Mouse (Mus musculus) brain, embryonic 18.5 days (tissue): Measurements from ENCODE around the gene Ppard.

ENCODE experiments used
- DNase-seq: peaks from one replicate; pipeline ENCODE4 v3.0.0-alpha.2; 2012; ENCODE audit warnings: low read depth, low spot score

Gene Ppard

GRCm38 (mm10) chr17:28283199-28283598 is 50.7 kb downstream of the Ppard start:
- no peak for DNase-seq

- no peak for DNase-seq
Measured at GRCm38 (mm10) chr17:28286133-28286532, 53.6 kb downstream of the Ppard start.

- no peak for DNase-seq
Measured at GRCm38 (mm10) chr17:28286964-28287363, 54.5 kb downstream of the Ppard start.

- DNase-seq, result no peak
Measured at GRCm38 (mm10) chr17:28287578-28287977, 55.1 kb downstream of the Ppard start.

GRCm38 (mm10) chr17:28287980-28288379 is 55.5 kb downstream of the Ppard start:
- no peak for DNase-seq

- DNase-seq, result no peak
Measured at GRCm38 (mm10) chr17:28290262-28290661, 57.8 kb downstream of the Ppard start.

GRCm38 (mm10) chr17:28290671-28291070 is 58.2 kb downstream of the Ppard start:
- no peak for DNase-seq

- no peak for DNase-seq
Measured at GRCm38 (mm10) chr17:28291346-28291745, 58.8 kb downstream of the Ppard start.

- no peak for DNase-seq
Measured at GRCm38 (mm10) chr17:28293716-28294115, 61.2 kb downstream of the Ppard start.

GRCm38 (mm10) chr17:28294449-28295333 is 62.2 kb downstream of the Ppard start:
- no peak for DNase-seq

- DNase-seq, result no peak
Measured at GRCm38 (mm10) chr17:28298888-28299287, 66.4 kb downstream of the Ppard start.

- DNase-seq, result no peak
Measured at GRCm38 (mm10) chr17:28299669-28300320, 67.3 kb downstream of the Ppard start.

GRCm38 (mm10) chr17:28300323-28300722 is 67.8 kb downstream of the Ppard start:
- DNase-seq, result no peak

GRCm38 (mm10) chr17:28300850-28301249 is 68.3 kb downstream of the Ppard start:
- DNase-seq, result no peak

GRCm38 (mm10) chr17:28305172-28305571 is 72.7 kb downstream of the Ppard start:
- no peak for DNase-seq

- DNase-seq, result peak; percentile 64
Measured at GRCm38 (mm10) chr17:28308297-28309195, 76.0 kb downstream of the Ppard start.

- no peak for DNase-seq
Measured at GRCm38 (mm10) chr17:28310831-28311230, 78.3 kb downstream of the Ppard start.

- no peak for DNase-seq
Measured at GRCm38 (mm10) chr17:28311366-28312132, 79.0 kb downstream of the Ppard start.

GRCm38 (mm10) chr17:28312232-28313211 is 80.0 kb downstream of the Ppard start:
- DNase-seq, result no peak
